Mouse (Mus musculus) bone marrow, adult 2 months (tissue): Measurements from ENCODE around the gene Kdm4a.

Experiments
- CTCF ChIP-seq: fragments of 200-500 bp; IDR thresholded peaks from 2 replicates; pipeline ENCODE4 v1.5.1; 2011; ENCODE audit warnings: low read length, control low read depth; ENCODE audit not compliant: control insufficient read depth, insufficient read depth
- POLR2A ChIP-seq: fragments of 200-500 bp; IDR thresholded peaks from 2 replicates; pipeline ENCODE4 v1.6.1; 2011; ENCODE audit warnings: low read depth, mild to moderate bottlenecking, control low read depth, low read length, borderline replicate concordance; ENCODE audit not compliant: control insufficient read depth

GRCm38 (mm10) chr4:118105256-118106053, 74.4 kb downstream of the Kdm4a start:
- no peak for TF ChIP-seq CTCF
- no peak for TF ChIP-seq POLR2A
